Mouse (Mus musculus): Measurements from ENCODE around the gene Pak1ip1. TPM values are rescaled to one million over a fixed set of nuclear protein-coding genes. Genes with fewer than 3 reads are reported as not detected.
"Not testable (repeated sequence)": the region's sequence is repeated elsewhere in the genome, so short reads cannot be mapped to it uniquely, and the experiment has no call there.

Pak1ip1 gene
- total RNA-seq (2021) = 10 to 100 TPM; 33.7 to 35.6 TPM

DNA sequence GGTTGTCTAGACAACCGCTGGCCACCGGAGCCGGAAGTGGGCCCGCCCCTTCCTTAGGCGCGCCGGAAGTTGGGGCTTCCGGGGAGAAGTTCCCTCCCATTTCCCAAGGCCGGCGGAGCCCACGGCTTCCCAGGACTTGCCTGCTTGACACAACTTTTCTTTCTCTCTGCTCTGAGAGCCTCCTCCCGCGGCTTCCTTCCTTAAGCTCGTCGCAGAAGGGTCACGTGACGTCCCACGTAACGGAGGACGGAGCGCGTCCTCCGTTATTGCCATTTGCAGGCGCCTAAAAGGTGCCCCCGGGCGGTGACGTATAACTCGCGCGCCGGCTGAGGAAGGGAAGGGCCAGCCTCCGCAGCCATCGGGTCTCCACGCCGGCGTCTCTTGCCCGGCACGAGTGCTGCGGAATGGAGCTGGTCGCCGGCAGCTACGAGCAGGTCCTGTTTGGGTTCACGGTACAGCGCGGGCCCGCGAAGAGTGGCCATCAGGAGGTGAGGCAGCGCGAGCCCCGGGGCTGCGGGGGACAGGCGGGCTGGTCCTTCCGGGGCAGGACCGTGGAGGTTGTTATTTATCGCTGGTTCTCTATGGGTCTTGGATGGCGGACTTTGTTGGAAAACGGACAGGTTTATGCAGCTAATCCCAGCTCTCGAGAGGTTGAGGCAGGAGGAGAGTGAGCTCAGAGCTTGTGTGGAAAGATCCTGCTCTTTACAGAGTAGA, at the start of gene Pak1ip1:
Pak1ip1 (plus strand) TSS at position 98 of the 714 bp plus-strand sequence.
- peak; percentile 93 for DNase-seq

DNA sequence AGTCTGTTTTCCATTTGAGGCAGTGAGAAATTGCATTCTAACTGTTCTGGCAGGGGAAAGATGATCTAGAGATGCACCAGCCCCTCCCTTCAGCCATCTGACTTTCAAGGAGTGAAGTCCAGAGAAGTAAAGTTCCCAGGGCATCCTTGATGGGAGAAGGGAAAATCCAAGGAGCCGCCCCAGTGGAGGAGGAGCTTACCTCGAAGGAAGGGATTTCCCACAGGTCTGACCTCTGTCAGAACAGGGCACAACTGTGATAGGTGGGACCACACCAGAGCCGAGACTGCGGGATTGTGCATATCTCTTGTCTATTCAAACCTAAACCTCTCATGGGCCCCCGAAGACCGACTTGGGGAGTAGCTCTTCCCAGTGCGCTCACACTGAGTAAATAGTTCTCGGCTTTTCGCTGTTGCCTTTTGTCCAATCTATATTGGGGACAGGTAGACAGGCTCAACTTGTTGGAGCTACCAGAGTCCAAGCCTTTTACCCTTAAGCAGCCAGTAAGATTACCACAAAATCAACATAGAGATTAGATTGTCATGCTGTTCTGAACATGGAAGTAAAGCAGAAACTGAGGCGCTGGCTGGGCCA, 49.3 kb upstream of the Pak1ip1 start:
- DNase-seq = no peak

DNA sequence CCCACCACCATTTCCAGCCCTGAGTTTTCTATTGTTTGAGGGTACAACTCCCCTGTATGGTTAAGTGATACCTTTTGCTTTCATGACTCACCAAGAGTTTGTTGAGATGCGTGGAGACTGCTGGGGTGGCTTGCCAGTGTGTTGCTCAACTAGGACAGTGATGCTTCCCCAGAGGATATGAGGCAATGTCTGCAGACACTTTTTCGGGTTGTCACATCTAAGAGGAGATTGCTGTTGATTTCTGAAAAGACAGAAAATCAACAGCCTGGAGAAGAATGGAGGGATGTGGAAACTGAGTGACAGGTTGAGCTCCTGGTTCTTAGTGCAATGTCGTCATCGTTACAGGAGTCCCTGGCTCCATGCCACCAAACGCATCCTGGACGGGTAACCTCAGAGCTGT, 47.6 kb upstream of the Pak1ip1 start:
- DNase-seq = peak; percentile 24

DNA sequence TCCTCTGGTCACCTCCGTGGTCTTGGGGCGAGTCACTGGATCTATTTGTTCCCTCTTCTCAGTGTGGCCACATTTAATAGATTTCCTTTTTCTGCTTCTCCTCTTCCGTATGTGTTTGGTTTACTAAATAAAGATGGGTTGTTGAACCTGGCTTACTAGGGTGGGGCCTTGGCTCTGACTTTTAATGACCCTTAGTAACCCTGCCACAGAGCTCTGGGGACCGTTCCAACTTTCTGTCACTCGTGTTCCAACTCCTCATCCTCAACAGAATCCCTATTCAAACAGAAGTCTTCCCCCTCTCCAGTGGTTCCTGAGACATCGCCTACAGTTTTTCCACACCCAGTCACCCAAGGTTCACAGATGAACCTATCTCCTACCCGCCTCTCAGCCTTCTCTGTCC, 45.0 kb upstream of the Pak1ip1 start:
- DNase-seq = peak; percentile 49

DNA sequence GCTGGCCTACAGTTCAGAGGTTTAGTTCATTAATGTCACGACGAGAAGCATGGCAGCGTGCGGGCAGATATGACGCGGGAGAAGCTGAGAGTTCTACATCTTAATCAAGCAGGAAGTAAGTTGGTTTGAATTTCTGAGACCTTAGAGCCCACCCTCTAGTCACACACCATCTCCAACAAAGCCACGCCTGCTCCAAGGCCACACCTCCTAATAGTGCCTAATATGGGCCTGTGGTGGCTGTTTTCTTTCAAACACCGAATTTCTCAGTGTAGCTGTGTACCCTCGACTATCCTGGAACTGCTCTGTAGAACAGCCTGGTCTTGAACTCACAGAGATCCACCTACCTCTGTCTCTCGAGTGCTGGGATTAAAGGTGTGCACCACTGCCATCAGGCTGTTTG, 33.2 kb upstream of the Pak1ip1 start:
- DNase-seq = no peak

DNA sequence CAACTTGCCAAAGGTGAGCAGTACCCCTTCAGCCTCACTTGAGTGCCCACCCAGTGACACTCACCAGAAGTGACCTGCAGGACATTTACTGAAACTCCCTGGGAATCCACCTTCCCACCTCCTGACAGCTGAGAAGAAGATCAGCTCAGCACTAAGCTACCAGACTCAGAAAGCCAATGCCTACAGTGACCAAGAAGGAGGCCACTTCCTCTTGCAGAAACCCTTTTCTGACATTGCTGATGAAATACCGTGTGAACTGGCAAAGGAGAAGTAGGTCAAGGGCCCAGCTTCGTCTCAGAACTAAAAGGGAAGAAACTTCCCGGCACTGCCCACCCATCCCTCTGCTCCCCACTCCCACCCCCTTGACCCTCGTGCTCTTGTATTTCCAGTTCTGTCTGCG, 32.3 kb upstream of the Pak1ip1 start:
- DNase-seq = no peak

DNA sequence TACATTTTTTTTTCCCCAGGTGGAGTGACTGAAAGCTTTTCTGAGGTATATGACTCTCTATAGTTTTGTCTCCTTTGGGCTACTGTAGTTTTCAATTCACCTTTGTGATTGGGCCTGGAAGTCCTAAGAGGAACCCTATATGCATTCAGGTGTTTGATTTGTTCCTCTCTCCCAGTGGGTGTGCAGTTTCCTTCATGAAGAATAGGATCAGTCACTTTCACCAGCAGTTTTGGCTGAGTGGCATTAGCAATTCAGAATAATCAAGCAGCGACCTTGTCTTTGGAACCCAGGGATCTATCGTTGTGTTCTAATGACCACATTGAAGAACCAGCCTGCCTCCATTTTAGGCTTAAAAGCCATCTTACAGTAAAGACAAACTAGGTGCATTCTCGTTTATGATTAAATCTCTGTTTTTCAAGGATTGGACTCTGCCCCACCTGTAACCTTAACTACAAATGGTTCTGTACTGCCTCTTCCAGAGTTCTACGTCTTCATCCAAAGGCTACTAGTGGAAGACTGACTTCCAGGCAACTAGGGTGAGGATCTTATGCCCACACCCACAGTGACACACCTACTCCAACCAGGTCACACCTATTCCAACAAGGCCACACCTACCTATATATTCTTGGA, 30.9 kb upstream of the Pak1ip1 start:
- DNase-seq = no peak

DNA sequence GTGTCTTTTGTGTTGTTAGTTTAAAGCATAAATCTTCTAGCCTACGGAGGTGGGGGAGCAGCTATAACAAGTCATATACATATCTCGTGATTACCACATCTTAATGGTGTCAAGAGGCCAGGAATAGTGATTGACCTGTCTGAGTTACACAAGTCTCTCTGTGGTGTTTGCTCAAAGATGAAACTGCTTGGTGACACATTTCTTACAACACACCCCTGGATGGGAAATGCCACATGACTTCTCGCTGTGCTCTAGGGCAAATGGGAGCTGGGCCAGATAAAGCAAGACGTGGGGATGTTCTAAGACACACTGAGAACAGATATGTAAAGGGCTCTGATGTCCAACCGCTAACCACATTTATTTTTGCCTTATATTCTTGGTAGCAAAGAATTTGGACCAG, 29.6 kb upstream of the Pak1ip1 start:
- DNase-seq = no peak

DNA sequence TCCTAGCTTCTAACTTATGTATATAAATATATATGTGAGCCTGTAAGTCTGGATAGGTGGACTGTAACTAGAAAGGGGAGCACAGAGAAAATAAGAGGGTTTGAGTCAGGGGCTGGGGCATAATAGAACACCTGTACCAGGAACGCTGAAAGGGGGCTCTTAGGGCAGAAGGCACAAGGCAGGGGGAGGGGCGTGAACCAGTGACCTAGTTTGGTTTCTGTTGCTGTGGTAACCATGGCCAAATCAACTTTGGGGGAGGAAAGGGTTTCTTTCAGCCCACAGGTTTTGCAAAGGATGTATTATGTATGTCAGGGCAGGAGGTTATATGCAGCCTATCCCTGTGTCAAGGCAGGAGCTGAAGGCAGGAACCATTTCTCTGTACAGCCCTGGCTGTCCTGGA, 29.0 kb upstream of the Pak1ip1 start:
- no peak for DNase-seq

DNA sequence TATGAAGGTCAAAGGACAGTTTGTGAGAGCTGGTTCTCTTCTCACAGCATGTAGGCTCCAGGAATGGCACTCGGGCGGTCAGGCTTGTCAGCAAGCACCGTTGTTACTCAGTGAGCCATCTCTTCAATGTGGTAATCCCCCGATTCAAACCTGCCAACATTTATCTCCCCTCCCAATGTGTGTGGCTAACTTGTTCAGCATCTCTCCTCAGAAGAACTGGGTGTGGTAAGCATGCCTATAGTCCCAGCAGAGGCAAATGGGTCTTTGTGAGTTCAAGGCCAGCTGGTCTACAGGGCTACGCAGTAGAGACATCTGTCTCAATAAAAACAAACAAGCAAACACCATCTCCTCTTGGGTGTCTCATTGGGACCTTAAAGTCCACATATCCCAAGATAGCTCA, 27.8 kb upstream of the Pak1ip1 start:
- DNase-seq = no peak

DNA sequence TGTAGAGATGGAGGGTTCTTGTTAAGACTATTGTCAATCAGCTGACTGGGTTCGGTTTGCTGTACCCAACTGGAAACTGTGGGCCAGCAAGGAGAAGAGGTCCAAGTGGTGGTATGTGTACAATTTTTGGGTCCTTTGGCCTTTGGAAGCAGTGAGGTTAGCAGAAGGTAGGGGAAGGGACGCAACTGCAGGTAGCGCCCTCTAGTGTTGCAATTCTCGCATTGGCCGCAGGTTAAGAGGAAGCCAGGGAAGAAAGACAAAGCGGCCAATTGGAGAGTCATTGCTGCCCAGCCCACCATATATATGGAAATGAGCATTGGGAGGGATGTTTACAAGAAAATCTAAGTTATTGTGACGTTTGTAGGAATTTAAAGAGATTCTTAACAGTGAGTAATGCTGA, 23.2 kb upstream of the Pak1ip1 start:
- DNase-seq = peak; percentile 67

DNA sequence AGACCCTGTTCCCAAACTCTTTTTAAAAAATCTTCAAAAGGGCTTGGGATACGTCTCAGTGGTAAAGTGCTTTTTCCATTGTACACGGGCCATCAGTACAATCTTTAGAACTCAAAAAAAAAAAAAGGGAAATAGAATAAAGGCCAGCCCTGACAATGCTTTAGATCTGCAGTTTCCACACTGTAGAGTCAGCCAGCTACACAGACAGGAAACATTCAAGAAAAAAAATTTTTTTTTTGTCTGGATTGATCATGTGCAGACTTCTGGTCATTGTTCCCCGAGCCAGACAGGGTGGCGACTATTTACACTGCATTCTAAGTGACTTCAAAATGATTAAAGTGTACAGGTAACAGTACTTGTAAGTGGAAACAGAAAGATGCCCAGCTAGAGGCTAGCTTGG, 22.2 kb upstream of the Pak1ip1 start:
- no peak for DNase-seq

DNA sequence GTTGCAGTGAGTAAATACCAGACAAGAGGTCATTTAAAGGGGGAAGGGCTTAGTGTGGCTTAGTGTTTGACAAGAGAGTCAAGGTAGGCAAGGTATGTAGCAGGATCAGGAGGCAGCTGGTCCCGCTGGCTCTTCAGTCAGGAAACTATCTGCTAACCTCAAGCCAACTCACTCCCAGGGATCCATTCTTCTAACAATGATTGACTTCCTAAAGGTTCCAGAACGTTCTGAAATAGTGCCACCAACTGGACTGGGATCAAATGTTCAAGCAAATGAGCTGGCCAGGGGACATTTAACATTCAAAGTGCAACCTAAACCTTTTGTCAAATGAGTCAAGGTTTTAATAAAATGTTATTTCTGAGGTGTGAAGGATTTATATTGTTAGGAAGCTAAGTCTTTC, 21.5 kb upstream of the Pak1ip1 start:
- peak; percentile 35 for DNase-seq

DNA sequence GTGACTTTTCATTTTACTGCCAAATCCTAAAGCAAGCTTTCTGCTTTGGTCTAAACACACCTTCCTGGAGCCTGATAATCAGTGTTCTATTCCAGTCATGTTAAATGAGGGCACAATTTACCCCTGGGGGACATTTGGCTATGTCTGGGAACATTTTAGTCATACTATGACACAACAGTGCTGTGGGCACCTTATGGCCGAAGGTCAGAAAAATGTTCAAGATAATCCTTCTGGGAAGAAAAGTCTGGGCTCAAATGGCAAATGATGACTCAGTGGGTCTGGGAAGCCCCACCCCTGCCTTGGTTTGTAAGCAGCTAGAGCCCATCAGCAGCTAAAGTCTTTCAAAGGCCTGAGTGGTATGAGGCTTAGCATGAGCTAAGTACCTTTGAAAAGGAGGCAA, 18.1 kb upstream of the Pak1ip1 start:
- no peak for DNase-seq

DNA sequence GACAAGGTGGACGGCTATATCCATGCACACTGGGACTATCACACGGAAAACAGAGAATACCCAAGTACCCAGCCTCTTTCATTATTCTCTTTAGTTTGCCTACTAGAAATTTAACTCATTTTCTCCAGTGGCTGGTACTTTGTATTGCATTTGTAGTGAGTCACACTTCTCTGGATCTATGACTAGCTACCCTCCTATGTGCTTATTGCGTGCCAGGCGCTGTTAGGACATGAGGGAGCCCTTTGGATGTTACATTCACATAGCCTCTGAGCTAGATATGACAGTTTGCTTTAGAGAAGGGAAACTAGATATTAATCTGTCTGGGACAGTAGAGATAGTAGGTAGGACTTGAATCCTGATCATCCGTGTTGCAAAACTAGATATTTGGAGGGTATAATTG, 14.7 kb upstream of the Pak1ip1 start:
- no peak for DNase-seq

DNA sequence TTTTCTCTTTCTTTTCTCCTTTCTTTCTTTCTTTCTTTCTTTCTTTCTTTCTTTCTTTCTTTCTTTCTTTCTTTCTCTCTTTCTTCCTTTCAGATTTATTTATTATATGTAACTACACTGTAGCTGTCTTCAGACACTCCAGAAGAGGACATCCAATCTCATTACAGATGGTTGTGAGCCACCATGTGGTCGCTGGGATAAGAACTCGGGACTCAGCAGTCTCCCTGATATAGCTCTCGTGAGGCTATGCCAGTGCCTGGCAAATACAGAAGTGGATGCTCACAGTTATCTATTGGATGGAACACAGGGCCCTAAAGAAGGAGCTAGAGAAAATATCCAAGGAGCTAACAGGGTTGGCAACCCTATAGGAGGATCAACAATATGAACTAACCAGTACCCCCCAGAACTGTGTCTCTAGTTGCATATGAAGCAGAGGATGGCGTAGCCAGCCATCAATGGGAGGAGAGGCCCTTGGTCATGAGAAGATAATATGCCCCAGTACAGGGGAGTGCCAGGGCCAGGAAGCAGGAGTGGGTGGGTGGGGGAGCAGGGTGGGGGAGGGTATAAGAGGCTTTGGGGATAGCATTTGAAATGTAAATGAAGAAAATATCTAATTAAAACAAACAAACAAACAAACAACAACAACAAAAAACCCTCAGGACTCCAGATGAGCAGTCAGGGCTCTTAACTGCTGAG, 13.1 kb upstream of the Pak1ip1 start:
- not testable (repeated sequence) for DNase-seq

DNA sequence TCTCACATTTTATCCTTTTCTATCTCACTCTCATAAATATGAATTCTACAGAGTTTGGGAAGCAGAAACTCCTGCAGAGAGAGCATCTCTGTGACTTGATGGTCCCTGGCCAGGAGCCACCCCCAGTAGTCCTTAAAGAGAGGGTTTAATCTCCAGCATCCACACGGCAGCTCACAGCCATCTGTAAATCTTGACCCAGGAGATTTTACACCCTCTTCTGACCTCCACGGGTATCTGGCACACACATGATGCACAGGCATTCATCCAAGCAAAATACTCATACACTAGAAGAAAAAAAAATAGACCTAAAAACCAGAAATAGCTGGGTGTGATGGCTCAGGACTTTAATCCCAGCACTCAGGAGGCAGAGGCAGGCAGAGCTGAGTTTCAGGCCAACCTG, 12.4 kb upstream of the Pak1ip1 start:
- no peak for DNase-seq

DNA sequence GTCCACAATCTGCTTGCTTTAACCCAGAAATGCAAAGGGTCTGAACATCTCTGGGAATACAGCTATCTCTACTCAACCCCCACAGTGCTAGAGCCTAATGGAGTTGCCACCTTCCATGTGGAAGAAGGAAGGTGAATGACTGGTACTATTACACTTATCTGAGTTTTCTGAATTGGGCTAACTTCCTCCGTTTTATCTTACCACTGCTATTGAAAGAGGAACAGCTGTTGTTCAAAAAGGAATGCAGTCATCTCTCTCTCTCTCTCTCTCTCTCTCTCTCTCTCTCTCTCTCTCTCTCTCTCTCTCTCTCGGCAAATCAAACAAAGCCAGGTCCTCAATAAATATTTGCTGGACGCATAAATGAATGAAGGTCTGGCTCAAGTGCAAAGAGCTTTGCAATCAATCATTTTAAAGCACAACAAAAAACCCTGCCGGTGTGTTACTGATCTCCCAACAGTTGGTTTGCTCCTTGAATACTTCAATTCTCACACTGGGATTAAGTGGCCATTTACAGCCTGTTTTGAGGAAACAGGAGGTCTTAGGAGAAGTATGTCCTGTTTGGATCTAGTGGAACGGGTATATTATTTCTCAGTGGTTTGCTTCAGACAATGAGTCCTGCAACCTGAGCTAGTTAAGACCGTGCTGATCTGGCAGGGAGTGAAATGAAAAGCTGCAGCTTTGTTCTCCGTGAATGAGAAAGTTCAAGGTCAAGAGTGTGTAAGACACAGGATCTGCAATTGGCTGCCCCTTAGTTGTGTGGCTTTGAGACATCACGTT, 6.1 kb upstream of the Pak1ip1 start:
- DNase-seq = no peak

DNA sequence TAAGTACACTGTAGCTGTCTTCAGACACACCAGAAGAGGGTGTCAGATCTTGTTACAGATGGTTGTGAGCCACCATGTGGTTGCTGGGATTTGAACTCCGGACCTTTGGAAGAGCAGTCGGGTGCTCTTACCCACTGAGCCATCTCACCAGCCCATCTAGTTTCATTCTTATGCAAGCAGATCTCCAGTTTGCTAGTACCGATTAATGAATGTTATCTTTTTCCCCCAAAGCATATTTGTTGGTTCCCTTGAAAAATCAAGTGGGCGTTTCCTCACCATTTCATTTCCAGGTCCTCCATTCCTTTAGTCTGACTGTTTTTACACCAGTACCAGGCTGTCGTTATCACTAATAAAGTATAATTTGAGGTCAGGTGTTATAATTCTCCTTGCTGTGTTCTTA, 2.3 kb upstream of the Pak1ip1 start:
- DNase-seq = not testable (repeated sequence)

DNA sequence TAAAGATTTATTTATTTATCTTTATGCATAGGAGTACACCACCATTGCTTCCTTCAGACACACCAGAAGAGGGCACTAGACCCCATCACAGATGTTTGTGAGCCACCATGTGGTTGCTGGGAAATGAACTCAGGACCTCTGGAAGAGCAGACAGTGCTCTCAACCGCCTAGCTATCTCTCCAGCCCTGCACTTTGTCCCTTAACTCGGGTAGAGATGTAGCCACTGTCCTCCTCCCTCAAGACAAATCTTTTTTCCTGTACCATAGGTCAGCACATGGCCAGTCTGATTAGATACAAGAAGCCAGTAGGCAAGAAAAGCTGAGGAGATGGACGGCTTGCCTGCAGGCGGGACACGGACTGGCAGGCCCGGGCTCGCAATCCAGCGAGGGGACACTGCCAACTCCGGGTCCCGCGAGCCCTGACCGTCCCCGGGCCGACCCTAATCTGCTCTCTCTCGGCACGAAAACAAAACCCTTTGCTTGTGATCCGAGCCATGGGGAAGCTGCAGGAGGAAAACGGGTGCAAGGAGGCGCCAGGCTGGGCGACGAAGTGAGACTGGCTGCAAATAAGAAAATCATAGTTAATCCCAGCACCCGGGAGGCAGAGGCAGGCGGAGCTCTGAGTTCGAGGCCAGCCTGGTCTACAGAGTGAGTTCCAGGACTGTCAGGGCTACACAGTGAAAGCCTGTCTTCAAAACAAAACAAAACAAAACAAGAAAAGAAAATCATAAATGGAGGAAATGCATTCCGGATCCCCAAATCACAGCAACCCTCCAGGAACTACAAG, 490 bp upstream of the Pak1ip1 start:
- peak; percentile 61 for DNase-seq

DNA sequence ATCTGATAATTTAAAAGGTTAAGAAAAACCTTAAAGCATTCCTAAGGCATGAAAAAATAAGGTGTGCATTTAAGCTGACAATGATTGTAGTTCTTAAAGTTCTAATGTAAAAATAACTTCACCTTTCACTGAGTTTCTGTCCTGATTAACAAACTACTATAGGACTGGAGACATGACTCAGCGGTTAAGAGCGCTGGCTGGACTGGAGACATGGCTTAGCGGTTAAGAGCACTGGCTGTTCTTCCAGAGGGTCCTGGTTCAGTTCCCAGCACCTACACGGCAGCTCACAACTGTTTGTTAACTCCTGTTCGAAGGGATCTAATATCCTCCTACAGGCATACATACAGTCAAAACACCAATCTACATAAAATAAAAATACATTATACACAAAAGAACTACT, 1.2 kb downstream of the Pak1ip1 start:
- DNase-seq = no peak

DNA sequence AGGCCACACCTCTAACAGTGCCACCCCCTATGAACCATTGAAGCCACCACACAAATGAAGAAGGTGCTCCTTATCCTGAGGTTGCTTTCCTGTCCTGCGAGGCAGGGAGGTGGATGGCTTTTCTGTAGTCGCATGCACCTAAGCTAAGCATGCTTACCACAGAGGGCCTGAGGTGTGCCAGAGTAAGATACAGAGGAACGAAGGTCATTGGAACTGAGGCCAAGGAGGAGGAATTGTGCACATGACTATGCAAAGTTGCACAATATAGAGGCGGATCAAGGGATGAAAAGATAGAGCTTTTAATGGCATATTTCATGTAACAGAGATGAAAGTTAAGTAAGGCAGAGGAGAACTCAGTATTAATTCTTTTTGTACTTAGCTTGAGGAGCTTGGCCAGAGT, 5.4 kb downstream of the Pak1ip1 start:
- no peak for DNase-seq

All from heart, postnatal 4 days (tissue).